Mouse (Mus musculus) layer of hippocampus, adult 18-20 months (tissue): ENCODE measurements around the gene Phf1. TPM values are rescaled to one million over a fixed set of nuclear protein-coding genes. Genes with fewer than 3 reads are reported as not detected.
"Not testable (repeated sequence)": the region's sequence is repeated elsewhere in the genome, so short reads cannot be mapped to it uniquely, and the experiment has no call there.

Experiments
- DNase-seq, 2 experiments: peaks; one replicate each; pipeline ENCODE4 v3.0.0; 2022; ENCODE audit warnings: low spot score in 2 of 2
- microRNA-seq, 2 experiments: library from miRNA; unstranded; fragments of <30 nt; microRNA quantifications; one replicate each; pipeline ENCODE4 v1.2.0; 2021
- total RNA-seq, 2 experiments: library from RNA; stranded (reverse); gene quantifications; 2 replicates each; pipeline ENCODE4 v1.2.3; 2021

Gene Phf1
- total RNA-seq, 2 experiments from 2014 or later: 37.6 to 40.0 TPM

DNA sequence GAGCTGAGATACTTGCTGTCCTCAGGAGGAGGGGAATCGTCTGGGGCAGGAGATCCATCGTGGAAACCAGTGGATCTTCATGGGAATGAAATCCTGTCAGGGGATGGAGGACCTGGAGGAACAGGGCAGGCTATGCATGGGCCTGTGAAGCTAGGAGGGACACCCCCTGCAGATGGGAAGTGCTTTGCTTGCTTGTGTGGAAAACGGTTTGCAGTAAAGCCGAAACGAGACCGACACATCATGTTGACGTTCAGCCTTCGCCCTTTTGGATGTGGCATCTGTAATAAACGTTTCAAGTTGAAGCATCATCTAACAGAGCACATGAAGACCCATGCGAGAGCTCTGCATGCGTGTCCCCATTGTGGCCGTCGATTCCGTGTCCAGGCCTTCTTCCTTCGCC, 41.7 kb downstream of the Phf1 start:
- DNase-seq: no peak

DNA sequence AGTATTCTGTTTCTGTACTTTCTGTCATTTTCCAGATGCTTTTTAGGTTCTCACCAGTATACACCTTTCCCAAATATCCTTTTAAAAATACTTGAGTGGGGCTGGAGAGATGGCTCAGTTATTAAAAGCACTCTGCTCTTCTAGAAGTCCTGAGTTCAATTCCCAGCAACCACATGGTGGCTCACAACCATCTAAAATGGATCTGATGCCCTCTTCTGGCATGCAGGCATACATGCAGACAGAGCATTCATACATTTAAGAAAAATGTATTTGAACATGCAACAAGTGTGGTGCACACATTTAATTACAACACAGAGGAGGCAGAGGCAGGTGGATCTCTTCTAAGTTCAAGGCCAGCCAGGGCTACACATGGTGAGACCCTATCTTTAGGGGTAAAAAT, 42.6 kb downstream of the Phf1 start:
- DNase-seq: no peak

DNA sequence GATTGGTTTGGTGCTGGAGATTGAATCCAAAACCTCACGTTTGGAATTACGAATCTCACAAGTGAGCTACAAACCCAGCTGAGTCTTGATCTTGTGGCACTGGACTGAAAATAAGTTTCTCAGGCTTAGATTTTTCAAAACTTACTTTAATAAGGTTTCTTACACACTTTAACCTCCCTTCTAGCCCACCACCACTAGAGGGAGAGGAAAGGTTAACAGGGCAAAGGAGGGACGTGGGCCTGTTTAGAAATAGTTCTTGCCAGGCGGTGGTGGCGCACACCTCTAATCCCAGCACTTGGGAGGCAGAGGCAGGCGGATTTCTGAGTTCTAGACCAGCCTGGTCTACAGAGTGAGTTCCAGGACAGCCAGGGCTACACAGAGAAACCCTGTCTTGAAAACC, 44.5 kb downstream of the Phf1 start:
- DNase-seq: not testable (repeated sequence)

DNA sequence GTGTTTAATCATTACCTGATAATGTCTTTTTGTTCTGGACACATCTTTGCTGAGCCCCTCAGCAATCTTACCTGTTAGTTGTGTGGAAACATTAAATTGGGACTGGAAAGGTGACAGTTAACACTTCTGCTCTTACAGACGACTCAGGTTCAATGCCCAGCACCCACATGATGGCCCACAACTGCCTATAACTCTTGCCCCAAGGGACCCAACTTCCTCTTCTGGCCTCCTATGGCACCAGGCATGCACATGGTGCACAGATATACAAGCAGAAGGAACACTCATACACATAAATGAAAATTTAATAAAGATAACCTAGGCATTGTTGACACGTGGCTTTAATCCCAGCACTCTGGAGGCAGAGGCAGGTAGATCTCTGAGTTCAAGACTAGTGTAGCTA, 46.6 kb downstream of the Phf1 start:
- DNase-seq: no peak

DNA sequence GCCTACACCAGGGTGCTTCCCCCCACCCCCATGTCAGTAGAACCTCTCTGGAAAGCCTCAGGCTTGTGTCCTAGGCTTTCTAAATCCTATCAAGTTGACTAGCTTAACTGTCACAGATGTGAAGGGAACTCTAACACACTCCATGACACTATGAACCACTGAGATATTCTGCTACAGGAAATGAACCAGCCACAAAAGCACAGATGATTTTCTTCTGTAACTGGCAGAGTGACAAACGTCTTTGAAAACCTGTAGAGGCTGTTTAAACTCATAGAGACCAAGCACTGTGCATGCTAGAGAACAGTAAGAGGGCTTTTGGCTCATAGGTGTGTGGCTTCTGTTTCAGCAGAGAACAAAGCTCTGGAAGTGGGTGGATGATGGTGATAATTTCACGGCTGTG, 48.2 kb downstream of the Phf1 start:
- DNase-seq: no peak

DNA sequence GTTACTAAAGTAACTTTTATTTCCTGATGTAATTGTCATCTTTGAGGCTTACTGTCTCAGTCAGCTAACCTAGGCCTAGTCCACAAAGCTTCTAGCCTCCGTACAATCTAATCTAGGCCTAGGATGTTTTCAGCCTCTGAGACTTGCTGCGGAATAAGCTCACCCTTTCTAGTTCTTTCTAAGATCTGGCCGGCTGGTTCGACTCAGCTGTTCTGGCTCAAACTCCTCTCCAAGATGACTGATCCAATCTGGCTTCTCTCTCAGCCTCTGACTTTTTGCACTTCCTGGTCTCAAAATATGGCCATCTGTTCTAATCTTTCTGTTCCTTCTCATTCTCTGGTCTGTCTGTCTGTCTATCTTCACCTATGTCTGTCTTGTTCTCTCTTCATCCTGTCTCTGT, 50.5 kb downstream of the Phf1 start:
- DNase-seq: no peak

DNA sequence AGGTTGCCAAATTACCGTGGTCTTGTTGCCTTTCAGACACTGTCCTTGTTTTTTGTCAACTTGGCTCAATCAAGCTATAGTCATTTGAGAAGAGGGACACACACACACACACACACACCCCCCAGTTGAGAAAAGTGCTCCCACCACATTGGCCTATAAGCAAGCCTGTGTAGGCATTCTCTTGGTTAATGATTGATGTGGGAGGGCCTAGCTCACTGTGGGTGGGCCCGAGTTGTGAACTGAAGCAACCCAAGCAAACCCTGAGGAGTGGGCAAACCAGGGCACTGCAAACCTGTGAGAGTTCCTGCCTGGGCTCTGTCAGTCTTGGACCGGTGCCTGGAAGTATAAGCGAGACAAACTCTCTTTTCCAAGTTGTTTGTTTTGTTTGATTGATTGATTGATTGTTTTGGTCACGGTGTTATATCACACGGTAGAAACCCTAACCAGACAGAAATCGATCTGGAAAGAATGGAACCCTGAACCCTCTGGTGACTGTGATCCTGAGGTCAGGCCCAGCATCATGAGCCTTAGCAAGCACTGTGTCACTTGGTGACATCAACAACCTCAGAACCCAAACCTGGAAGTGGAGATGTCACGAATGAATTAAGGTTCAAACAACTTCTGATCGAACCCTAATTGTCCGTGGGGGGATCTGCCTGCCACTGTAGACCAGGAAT, 52.8 kb downstream of the Phf1 start:
- DNase-seq: no peak

Small RNAs within 50 kb of the gene (microRNA-seq; reads per million reads assigned to microRNA genes)
- gene Gm27775 (0 reads per million in 2 experiments), gene Mir3083 (23.4 to 25.4 reads per million in 2 experiments), gene Mir6968 (4.2 to 5.5 reads per million in 2 experiments)

Other genes with a start within 250 kb of the Phf1 start
- 100 to 1,000 TPM; 152 to 159 TPM for gene Crebrf, start 217.4 kb upstream of the Phf1 start, total RNA-seq
- 10 to 100 TPM; 31.2 to 33.6 TPM for gene Bnip1, start 152.0 kb upstream of the Phf1 start, total RNA-seq
- gene Nkx2-5, start 88.0 kb upstream of the Phf1 start, total RNA-seq: not detected
- gene Kifc5b, start 16.0 kb upstream of the Phf1 start, total RNA-seq: 1 to 10 TPM; 3.3 to 3.5 TPM
- gene Cuta, start 6.5 kb downstream of the Phf1 start, total RNA-seq: 100 to 1,000 TPM in 1 of 2 experiments, 10 to 100 TPM in 1; 94.9 to 100 TPM
- 100 to 1,000 TPM; 400 to 412 TPM for gene Syngap1, start 8.2 kb downstream of the Phf1 start, total RNA-seq
- gene Zbtb9, start 40.1 kb downstream of the Phf1 start, total RNA-seq: 10 to 100 TPM; 15.2 to 15.5 TPM
- 10 to 100 TPM; 12.1 to 12.9 TPM for gene Bak1, start 96.0 kb downstream of the Phf1 start, total RNA-seq
- 1 to 10 TPM; 2.1 to 2.4 TPM for gene Itpr3, start 124.3 kb downstream of the Phf1 start, total RNA-seq
- 100 to 1,000 TPM; 215 to 217 TPM for gene Uqcc2, start 200.9 kb downstream of the Phf1 start, total RNA-seq
- gene Ip6k3, start 234.7 kb downstream of the Phf1 start, total RNA-seq: under 1 TPM; 0.46 to 0.64 TPM